Mouse (Mus musculus) heart, embryonic 12.5 days (tissue): ENCODE measurements around the gene Nln. TPM values are rescaled to one million over a fixed set of nuclear protein-coding genes. Genes with fewer than 3 reads are reported as not detected.
A peak's percentile ranks its signal among the peaks of the same experiment; 100 is the strongest.

ENCODE experiments used
- ATAC-seq: fragments of 200-750 bp; cut with Nextera tagmentation; 2 replicates; pipeline ENCODE4 v1.8.0; 2017; ENCODE audit warnings: moderate TSS enrichment, moderate library complexity; ENCODE audit not compliant: insufficient number of reproducible peaks, low FRiP score
- H3K27ac ChIP-seq: fragments of 300-500 bp; sonication (generic); 2 replicates; pipeline ENCODE4 v1.5.1; 2016; ENCODE audit warnings: mild to moderate bottlenecking, moderate library complexity; ENCODE audit not compliant: poor library complexity, severe bottlenecking
- H3K27me3 ChIP-seq: fragments of 300-500 bp; sonication (generic); replicated peaks from 2 replicates; pipeline ENCODE4 v1.6.1; 2016; ENCODE audit warnings: mild to moderate bottlenecking, moderate library complexity
- H3K36me3 ChIP-seq: fragments of 300-500 bp; sonication (generic); 2 replicates; pipeline ENCODE4 v1.6.1; 2016; ENCODE audit warnings: mild to moderate bottlenecking, moderate library complexity
- H3K4me1 ChIP-seq: fragments of 300-500 bp; sonication (generic); replicated peaks from 2 replicates; pipeline ENCODE4 v1.6.1; 2016; ENCODE audit warnings: mild to moderate bottlenecking
- H3K4me2 ChIP-seq: fragments of 300-500 bp; sonication (generic); 2 replicates; pipeline ENCODE4 v1.6.1; 2016; ENCODE audit warnings: mild to moderate bottlenecking, moderate library complexity
- H3K4me3 ChIP-seq: fragments of 300-500 bp; sonication (generic); 2 replicates; pipeline ENCODE4 v1.5.1; 2016; ENCODE audit warnings: mild to moderate bottlenecking
- H3K9ac ChIP-seq: fragments of 300-500 bp; sonication (generic); 2 replicates; pipeline ENCODE4 v1.6.1; 2016; ENCODE audit warnings: mild to moderate bottlenecking, moderate library complexity
- H3K9me3 ChIP-seq: fragments of 300-500 bp; sonication (generic); replicated peaks from 2 replicates; pipeline ENCODE4 v1.6.1; 2016; ENCODE audit warnings: mild to moderate bottlenecking, moderate library complexity
- WGBS: fragments of 180-500 bp; shearing (Covaris S2); methylation state at CpG from one replicate; pipeline ENCODE4 v1.1.7; 2016; 5-methylcytosine and 5-hydroxymethylcytosine counted together
- polyA plus RNA-seq: library from polyadenylated mRNA; unstranded; fragments of >200 nt; fragmentation: Nextera tagmentation; extraction: Ambion mirVana; gene quantifications from 2 replicates; pipeline ENCODE4 v1.2.1, GENCODE M21; 2016

Nln gene
- polyA plus RNA-seq: 25.7 and 26.9 TPM in 2 replicates

GRCm38 (mm10) chr13:104109288-104109815, at the start of gene Nln, which contains the start of gene Sgtb:
TSS of gene Nln (minus strand) at chr13:104109614.
TSS of gene Sgtb (plus strand) at chr13:104109741.
- under 1% methylated on average over 42 of the region's 44 CpGs for WGBS
- peaks cover 9% of the 10 kb centered on the region for H3K4me1 ChIP-seq
- peaks cover 7% of the 10 kb centered on the region; the same call in 1 of the 2 replicates for H3K9me3 ChIP-seq
- peak within 1 kb of the TSS; percentile 93 for H3K4me3 ChIP-seq
- peak within 1 kb of the TSS; percentile 50 for H3K27ac ChIP-seq
- peak within 1 kb of the TSS; percentile 97 for H3K4me2 ChIP-seq
- peaks cover 5% of the 10 kb centered on the region for H3K36me3 ChIP-seq
- peak; percentile 98 for ATAC-seq
- no peaks in the 10 kb centered on the region for H3K27me3 ChIP-seq
- peak within 1 kb of the TSS; percentile 84 for H3K9ac ChIP-seq

- H3K36me3 ChIP-seq: peaks cover 47% of the 10 kb centered on the region
Measured at GRCm38 (mm10) chr13:104155686-104156085, 46.3 kb upstream of the Nln start.

GRCm38 (mm10) chr13:104155106-104155505, 45.7 kb upstream of the Nln start:
- H3K36me3 ChIP-seq: peaks cover 42% of the 10 kb centered on the region
- no peak overlapping the region for H3K4me3 ChIP-seq
- H3K4me1 ChIP-seq: no peaks in the 10 kb centered on the region
- H3K9ac ChIP-seq: no peak overlapping the region
- no peaks in the 10 kb centered on the region for H3K27me3 ChIP-seq
- no peak overlapping the region for H3K4me2 ChIP-seq
- no peak for ATAC-seq
- H3K9me3 ChIP-seq: no peaks in the 10 kb centered on the region
- H3K27ac ChIP-seq: no peak overlapping the region
- WGBS: 92% methylated on average over 7 of the region's 7 CpGs

More at GRCm38 (mm10) chr13:104155686-104156085, 46.3 kb upstream of the Nln start:
- Histone ChIP-seq H3K4me3 (no peak overlapping the region), H3K27me3 (no peaks in the 10 kb centered on the region), H3K27ac (no peak overlapping the region), H3K4me1 (no peaks in the 10 kb centered on the region), H3K9me3 (no peaks in the 10 kb centered on the region), H3K4me2 (no peak overlapping the region), H3K9ac (no peak overlapping the region)
- ATAC-seq: no peak
- 77% methylated on average over 1 of the region's 1 CpGs for WGBS

GRCm38 (mm10) chr13:104154180-104154579, 44.8 kb upstream of the Nln start:
- ATAC-seq: no peak
- H3K4me2 ChIP-seq: no peak overlapping the region
- H3K4me1 ChIP-seq: no peaks in the 10 kb centered on the region
- WGBS: 95% methylated on average over 5 of the region's 5 CpGs
- no peaks in the 10 kb centered on the region for H3K9me3 ChIP-seq
- H3K36me3 ChIP-seq: peaks cover 38% of the 10 kb centered on the region
- H3K9ac ChIP-seq: no peak overlapping the region
- no peak overlapping the region for H3K27ac ChIP-seq
- H3K27me3 ChIP-seq: no peaks in the 10 kb centered on the region
- no peak overlapping the region for H3K4me3 ChIP-seq

- Histone ChIP-seq H3K27ac (no peak overlapping the region), H3K4me1 (no peaks in the 10 kb centered on the region), H3K9ac (no peak overlapping the region), H3K4me3 (no peak overlapping the region), H3K27me3 (no peaks in the 10 kb centered on the region), H3K9me3 (no peaks in the 10 kb centered on the region), H3K4me2 (no peak overlapping the region), H3K36me3 (peaks cover 69% of the 10 kb centered on the region)
- 94% methylated on average over 3 of the region's 3 CpGs for WGBS
- no peak for ATAC-seq
Measured at GRCm38 (mm10) chr13:104145646-104146045, 36.2 kb upstream of the Nln start.

GRCm38 (mm10) chr13:104144871-104145270, 35.5 kb upstream of the Nln start:
- H3K9ac ChIP-seq: no peak overlapping the region
- H3K4me1 ChIP-seq: no peaks in the 10 kb centered on the region
- no peak for ATAC-seq
- H3K4me3 ChIP-seq: no peak overlapping the region
- no peaks in the 10 kb centered on the region for H3K27me3 ChIP-seq
- H3K27ac ChIP-seq: no peak overlapping the region
- H3K9me3 ChIP-seq: no peaks in the 10 kb centered on the region
- WGBS: 80% methylated on average over 9 of the region's 9 CpGs
- H3K4me2 ChIP-seq: no peak overlapping the region
- H3K36me3 ChIP-seq: peaks cover 74% of the 10 kb centered on the region

- H3K4me3 ChIP-seq: no peak overlapping the region
- H3K27ac ChIP-seq: no peak overlapping the region
- H3K27me3 ChIP-seq: no peaks in the 10 kb centered on the region
- no peaks in the 10 kb centered on the region for H3K9me3 ChIP-seq
- H3K4me1 ChIP-seq: 0 out of 2 replicates have a peak, but pooled peaks cover 3% of the 10 kb centered on the region
- H3K9ac ChIP-seq: no peak overlapping the region
- H3K4me2 ChIP-seq: peak overlapping the region; percentile 39
- WGBS: 36% methylated on average over 13 of the region's 13 CpGs
- ATAC-seq: no peak
- peaks cover 29% of the 10 kb centered on the region for H3K36me3 ChIP-seq
Measured at GRCm38 (mm10) chr13:104139369-104140209, 30.2 kb upstream of the Nln start.

GRCm38 (mm10) chr13:104134510-104135085, 25.2 kb upstream of the Nln start:
- H3K27ac ChIP-seq: no peak overlapping the region
- no peak overlapping the region for H3K4me3 ChIP-seq
- H3K4me2 ChIP-seq: no peak overlapping the region
- 83% methylated on average over 4 of the region's 4 CpGs for WGBS
- no peaks in the 10 kb centered on the region for H3K9me3 ChIP-seq
- no peaks in the 10 kb centered on the region for H3K27me3 ChIP-seq
- no peak overlapping the region for H3K9ac ChIP-seq
- ATAC-seq: no peak
- H3K36me3 ChIP-seq: 0 out of 2 replicates have a peak, but pooled peaks cover 4% of the 10 kb centered on the region
- 0 out of 2 replicates have a peak, but pooled peaks cover 1% of the 10 kb centered on the region for H3K4me1 ChIP-seq

GRCm38 (mm10) chr13:104132561-104132960, 23.1 kb upstream of the Nln start:
- H3K36me3 ChIP-seq: 0 out of 2 replicates have a peak, but pooled peaks cover 4% of the 10 kb centered on the region
- WGBS: 89% methylated on average over 2 of the region's 2 CpGs

GRCm38 (mm10) chr13:104123662-104124381, 14.4 kb upstream of the Nln start:
- H3K4me1 ChIP-seq: no peaks in the 10 kb centered on the region
- no peaks in the 10 kb centered on the region; the same call in 1 of the 2 replicates for H3K36me3 ChIP-seq
- no peak overlapping the region for H3K27ac ChIP-seq
- WGBS: 90% methylated on average over 20 of the region's 20 CpGs
- H3K9ac ChIP-seq: no peak overlapping the region
- H3K9me3 ChIP-seq: no peaks in the 10 kb centered on the region
- no peak overlapping the region for H3K4me2 ChIP-seq
- no peak overlapping the region for H3K4me3 ChIP-seq
- ATAC-seq: no peak
- no peaks in the 10 kb centered on the region for H3K27me3 ChIP-seq

More at GRCm38 (mm10) chr13:104132561-104132960, 23.1 kb upstream of the Nln start:
- no peak overlapping the region for H3K9ac ChIP-seq
- H3K4me3 ChIP-seq: no peak overlapping the region
- no peaks in the 10 kb centered on the region for H3K4me1 ChIP-seq
- ATAC-seq: no peak
- H3K9me3 ChIP-seq: no peaks in the 10 kb centered on the region
- no peak overlapping the region for H3K4me2 ChIP-seq
- H3K27ac ChIP-seq: no peak overlapping the region
- H3K27me3 ChIP-seq: no peaks in the 10 kb centered on the region
